Comparison of ENCODE assay signal across 8 mouse cellular contexts in the genomic region with DNA sequence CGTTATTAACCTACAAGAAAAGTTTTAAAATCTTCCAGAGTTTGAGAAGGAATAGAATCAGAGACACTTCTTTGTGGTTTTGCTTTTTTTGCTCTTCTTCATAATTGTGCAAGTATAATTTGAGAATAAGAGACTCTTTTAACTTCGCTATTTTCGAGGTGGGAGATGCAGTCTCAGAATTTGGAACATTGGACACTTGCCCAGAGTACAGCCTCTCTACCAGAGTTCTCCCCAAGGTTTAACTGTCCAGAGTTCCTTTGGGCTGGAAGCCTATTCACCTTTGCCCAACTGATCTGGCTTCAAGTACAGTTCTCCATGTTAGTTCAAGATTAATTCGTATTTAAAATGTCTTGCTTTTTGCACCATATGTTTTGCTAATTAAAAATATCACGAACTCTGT. TPM values are rescaled to one million over a fixed set of nuclear protein-coding genes. Genes with fewer than 3 reads are reported as not detected.
DNase-seq lines count a peak whose midpoint lies in the region; ATAC-seq lines count a peak whose summit lies in the region.

No protein-coding gene starts in this region.

- no peak for ATAC-seq in lung, embryonic 16.5 days (ENCODE audit: low read depth)
- peak; percentile 12; the same call in 1 of the 2 replicates for ATAC-seq in forebrain, embryonic 12.5 days (ENCODE audit: low FRiP score)
- 0 out of 2 replicates have a peak, but pooled peaks have one; percentile 35 for ATAC-seq in kidney, embryonic 15.5 days (replicated peaks; ENCODE audit: low FRiP score)
- ATAC-seq in midbrain, embryonic 16.5 days: no peak

- H3K9ac ChIP-seq in lung, embryonic 16.5 days (ENCODE audit: low read length): 0 out of 2 replicates have a peak overlapping the region, but pooled peaks have one; percentile 39
- no peak overlapping the region for H3K9ac ChIP-seq in forebrain, embryonic 12.5 days
- no peak overlapping the region for H3K9ac ChIP-seq in kidney, embryonic 15.5 days
- H3K9ac ChIP-seq in midbrain, embryonic 16.5 days (ENCODE audit: low read depth, low read length): no peak overlapping the region

- 38% methylated on average over 5 of the region's 5 CpGs for WGBS in lung, embryonic 16.5 days
- 46% methylated on average over 5 of the region's 5 CpGs for WGBS in forebrain, embryonic 12.5 days
- 39% methylated on average over 5 of the region's 5 CpGs for WGBS in kidney, embryonic 15.5 days
- WGBS in midbrain, embryonic 16.5 days: 42% methylated on average over 5 of the region's 5 CpGs

- H3K36me3 ChIP-seq in lung, embryonic 16.5 days (ENCODE audit: control insufficient read depth, insufficient read depth, low read length): no peaks in the 10 kb centered on the region
- H3K36me3 ChIP-seq in forebrain, embryonic 12.5 days (replicated peaks): no peaks in the 10 kb centered on the region
- H3K36me3 ChIP-seq in kidney, embryonic 15.5 days: no peaks in the 10 kb centered on the region
- H3K36me3 ChIP-seq in midbrain, embryonic 16.5 days (ENCODE audit: control insufficient read depth, insufficient read depth, low read length): no peaks in the 10 kb centered on the region

- H3K4me1 ChIP-seq in lung, embryonic 16.5 days (replicated peaks; ENCODE audit: control insufficient read depth, insufficient read depth, low read length): no peaks in the 10 kb centered on the region
- H3K4me1 ChIP-seq in forebrain, embryonic 12.5 days: no peaks in the 10 kb centered on the region
- 0 out of 2 replicates have a peak, but pooled peaks cover 2% of the 10 kb centered on the region for H3K4me1 ChIP-seq in kidney, embryonic 15.5 days
- H3K4me1 ChIP-seq in midbrain, embryonic 16.5 days (ENCODE audit: control insufficient read depth, insufficient read depth, low read length): no peaks in the 10 kb centered on the region

- peak overlapping the region; percentile 59 for H3K4me3 ChIP-seq in lung, embryonic 16.5 days (ENCODE audit: low read length)
- peak overlapping the region; percentile 55 for H3K4me3 ChIP-seq in forebrain, embryonic 12.5 days (replicated peaks)
- peak overlapping the region; percentile 61 for H3K4me3 ChIP-seq in kidney, embryonic 15.5 days (replicated peaks)
- H3K4me3 ChIP-seq in midbrain, embryonic 16.5 days (ENCODE audit: low read depth, low read length): peak overlapping the region; percentile 56

- peak overlapping the region; percentile 43; the same call in 1 of the 2 replicates for H3K27ac ChIP-seq in lung, embryonic 16.5 days (ENCODE audit: low read length)
- no peak overlapping the region for H3K27ac ChIP-seq in forebrain, embryonic 12.5 days
- H3K27ac ChIP-seq in kidney, embryonic 15.5 days: no peak overlapping the region
- H3K27ac ChIP-seq in midbrain, embryonic 16.5 days (ENCODE audit: low read length): no peak overlapping the region

- no peaks in the 10 kb centered on the region for H3K27me3 ChIP-seq in lung, embryonic 16.5 days (ENCODE audit: control insufficient read depth, insufficient read depth, low read depth, low read length)
- H3K27me3 ChIP-seq in forebrain, embryonic 12.5 days: 0 out of 2 replicates have a peak, but pooled peaks cover 4% of the 10 kb centered on the region
- H3K27me3 ChIP-seq in kidney, embryonic 15.5 days: peaks cover 15% of the 10 kb centered on the region
- H3K27me3 ChIP-seq in midbrain, embryonic 16.5 days (ENCODE audit: control insufficient read depth, insufficient read depth, low read depth, low read length): no peaks in the 10 kb centered on the region

- no peak for DNase-seq in lung, adult 18-20 months
- DNase-seq in left cerebral cortex, postnatal 10 days (ENCODE audit: extremely low spot score in 1 of 2, low spot score in 2 of 2): no peak
- no peak for DNase-seq in gastrocnemius, adult 8-10 months (ENCODE audit: low spot score in 2 of 2)
- DNase-seq in spleen, postnatal 10 days (ENCODE audit: low spot score in 2 of 2): no peak

- H3K4me2 ChIP-seq in lung, embryonic 16.5 days (ENCODE audit: low read depth, low read length): peak overlapping the region; percentile 36
- peak overlapping the region; percentile 40 for H3K4me2 ChIP-seq in forebrain, embryonic 12.5 days
- H3K4me2 ChIP-seq in kidney, embryonic 15.5 days: peak overlapping the region; percentile 45
- H3K4me2 ChIP-seq in midbrain, embryonic 16.5 days (ENCODE audit: low read length): peak overlapping the region; percentile 36

- intact Hi-C loops in left cerebral cortex, postnatal 10 days (cut with DNase I): no loop called here

- no peaks in the 10 kb centered on the region for H3K9me3 ChIP-seq in lung, embryonic 16.5 days (ENCODE audit: control insufficient read depth, low read length)
- no peaks in the 10 kb centered on the region for H3K9me3 ChIP-seq in forebrain, embryonic 12.5 days
- H3K9me3 ChIP-seq in kidney, embryonic 15.5 days (replicated peaks): no peaks in the 10 kb centered on the region
- H3K9me3 ChIP-seq in midbrain, embryonic 16.5 days (replicated peaks; ENCODE audit: control insufficient read depth, low read length, poor library complexity, severe bottlenecking): no peaks in the 10 kb centered on the region

RNA-seq across cellular contexts. Expression of a gene that starts 0.5 kb away (rescaled TPM):
- 14.2 and 14.5 TPM in 2 replicates for polyA plus RNA-seq in lung, embryonic 16.5 days (2015; fragmentation: Nextera tagmentation; extraction: Ambion mirVana)
- 16.3 and 18.8 TPM in 2 replicates for polyA plus RNA-seq in forebrain, embryonic 12.5 days (2016; fragmentation: Nextera tagmentation; extraction: Ambion mirVana)
- 16.8 and 17.1 TPM in 2 replicates for polyA plus RNA-seq in kidney, embryonic 15.5 days (2015; fragmentation: Nextera tagmentation; extraction: Ambion mirVana)
- polyA plus RNA-seq in midbrain, embryonic 16.5 days (2015; fragmentation: Nextera tagmentation; extraction: Ambion mirVana): 11.9 and 13.5 TPM in 2 replicates
- 10 to 100 TPM; 15.5 to 16.4 TPM for total RNA-seq in left cerebral cortex, postnatal 10 days (2021)
- 10 to 100 TPM in 1 of 4 experiments, 1 to 10 TPM in 3; 7.1 to 10.9 (median 7.8) TPM for total RNA-seq in gastrocnemius, adult 8-10 months (2022)

RNA-seq across cellular contexts. Expression of a gene that starts 58.5 kb away (rescaled TPM):
- polyA plus RNA-seq in lung, embryonic 16.5 days (2015; fragmentation: Nextera tagmentation; extraction: Ambion mirVana): 40.8 and 45.9 TPM in 2 replicates
- 27.1 and 27.9 TPM in 2 replicates for polyA plus RNA-seq in forebrain, embryonic 12.5 days (2016; fragmentation: Nextera tagmentation; extraction: Ambion mirVana)
- polyA plus RNA-seq in kidney, embryonic 15.5 days (2015; fragmentation: Nextera tagmentation; extraction: Ambion mirVana): 41.4 and 44.1 TPM in 2 replicates
- 36.8 and 37.3 TPM in 2 replicates for polyA plus RNA-seq in midbrain, embryonic 16.5 days (2015; fragmentation: Nextera tagmentation; extraction: Ambion mirVana)
- 10 to 100 TPM; 30.0 to 31.8 TPM for total RNA-seq in left cerebral cortex, postnatal 10 days (2021)
- 10 to 100 TPM; 21.8 to 30.5 (median 24.9) TPM for total RNA-seq in gastrocnemius, adult 8-10 months (2022)

Comparison
In these comparisons a context has a peak if more than half of its experiments do, and no peak if none do; other contexts are left out.
1. ATAC-seq: peak in forebrain, embryonic 12.5 days (single experiment) and kidney, embryonic 15.5 days (single experiment); none in lung, embryonic 16.5 days (single experiment) and midbrain, embryonic 16.5 days (single experiment).
2. Peak in every context shown above with its lines, with median percentiles within 50 percentile points of each other: H3K4me2 ChIP-seq and H3K4me3 ChIP-seq.